Mouse (Mus musculus) hematopoietic multipotent progenitor cell, adult 10-12 weeks (in vitro differentiated cells): ENCODE data around the gene Srbd1. TPM values are rescaled to one million over a fixed set of nuclear protein-coding genes. Genes with fewer than 3 reads are reported as not detected.

Source experiments
- polyA plus RNA-seq: library from polyadenylated mRNA; stranded (reverse); fragments of >175 nt; gene quantifications from 2 replicates; pipeline ENCODE4 v1.2.3, GENCODE M21; 2012; ENCODE audit warnings: low replicate concordance

The Srbd1 gene
- polyA plus RNA-seq, result 2.9 and 6.6 TPM in 2 replicates

GRCm38 (mm10) chr17:86145079-86145951 is at the start of gene Srbd1:
TSS of gene Srbd1 (minus strand) at chr17:86145175.

GRCm38 (mm10) chr17:86167320-86168230 is 22.6 kb upstream of the Srbd1 start, which contains the start of gene Prkce:
TSS of gene Prkce (plus strand) at chr17:86167785.

Other genes starting within 250 kb of the Srbd1 start
- 29.4 and 31.7 TPM in 2 replicates for gene Prkce, start 22.6 kb upstream of the Srbd1 start, polyA plus RNA-seq